Mouse (Mus musculus) embryonic fibroblast, embryonic 13.5 days (primary cell): Measurements from ENCODE around the gene Nfic. TPM values are rescaled to one million over a fixed set of nuclear protein-coding genes. Genes with fewer than 3 reads are reported as not detected.
A peak's percentile ranks its signal among the peaks of the same experiment; 100 is the strongest.

Experiments
- H3K27ac ChIP-seq: 2 replicates; pipeline ENCODE4 v1.5.1; 2012; ENCODE audit warnings: low read length, control low read depth, inconsistent platforms; ENCODE audit not compliant: insufficient read depth
- H3K4me1 ChIP-seq: 2 replicates; pipeline ENCODE4 v1.6.1; 2011; ENCODE audit warnings: low read length; ENCODE audit not compliant: control insufficient read depth, insufficient read depth
- H3K4me3 ChIP-seq: 2 replicates; pipeline ENCODE4 v1.5.1; 2011; ENCODE audit warnings: mild to moderate bottlenecking, control low read depth, low read length; ENCODE audit not compliant: insufficient read depth
- CTCF ChIP-seq: IDR thresholded peaks from 2 replicates; pipeline ENCODE4 v1.5.1; 2011; ENCODE audit warnings: mild to moderate bottlenecking, control low read depth, low read length, moderate library complexity, borderline replicate concordance; ENCODE audit not compliant: insufficient read depth
- POLR2A ChIP-seq: IDR thresholded peaks from 2 replicates; pipeline ENCODE4 v1.6.1; 2011; ENCODE audit warnings: low read depth, mild to moderate bottlenecking, control low read depth, low read length, moderate library complexity
- polyA plus RNA-seq: library from polyadenylated mRNA; stranded (reverse); fragments of >200 nt; gene quantifications from 2 replicates; pipeline ENCODE4 v1.2.4, GENCODE M21; 2011; ENCODE audit warnings: low read depth; ENCODE audit not compliant: missing spikeins, insufficient read length

Gene Nfic
- polyA plus RNA-seq, 1 experiment, result 84.8 TPM

DNA sequence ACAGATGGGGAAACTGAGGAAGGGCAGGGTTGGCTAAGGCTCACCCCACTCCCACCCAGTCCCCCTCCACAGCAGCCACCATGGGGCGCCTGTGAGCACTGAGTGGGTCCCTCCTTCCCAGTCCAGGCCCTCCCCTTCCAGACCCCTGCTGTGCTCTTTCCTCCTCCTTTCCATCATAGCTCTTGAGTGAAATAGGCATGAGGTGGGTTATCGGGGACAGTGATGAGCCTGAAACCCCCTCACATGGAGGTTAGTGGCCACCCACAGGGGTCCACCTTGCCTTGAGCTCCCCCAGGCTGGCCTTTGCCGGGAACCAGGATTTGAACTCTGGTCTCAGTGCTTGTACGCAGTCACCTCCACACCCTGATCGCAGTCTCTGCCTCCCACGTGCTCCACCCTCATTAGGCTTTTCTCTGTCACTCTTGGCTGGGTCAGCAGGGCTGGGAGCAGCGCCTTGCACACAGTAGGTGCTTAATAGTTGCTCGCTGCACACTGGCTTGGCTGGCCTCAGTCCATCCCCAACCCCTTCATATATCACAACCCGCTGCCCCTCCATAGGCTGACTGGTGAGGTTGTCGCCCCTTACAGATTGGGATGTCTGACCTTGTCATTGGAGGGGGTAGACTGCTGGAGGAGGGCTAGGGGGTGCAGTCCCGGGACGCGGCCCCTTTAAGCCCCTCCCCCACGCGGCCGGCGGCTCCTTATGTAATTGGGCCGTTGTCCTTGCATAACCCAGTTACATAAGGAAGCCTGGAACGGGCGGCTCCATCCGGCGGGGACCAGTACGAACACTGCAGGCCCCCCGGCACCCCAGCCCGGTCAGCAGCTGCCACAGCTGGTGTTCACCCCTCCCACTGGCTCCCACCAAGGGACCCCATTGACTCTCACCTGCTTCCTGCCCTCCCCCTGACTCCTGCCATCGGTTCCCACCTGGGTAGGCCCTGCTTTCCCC, 41.8 kb downstream of the Nfic start:
- Histone ChIP-seq H3K4me1 (peaks cover 27% of the 10 kb centered on the region), H3K4me3 (no peak overlapping the region), H3K27ac (no peak overlapping the region)
- TF ChIP-seq CTCF (no peak), POLR2A (no peak)

DNA sequence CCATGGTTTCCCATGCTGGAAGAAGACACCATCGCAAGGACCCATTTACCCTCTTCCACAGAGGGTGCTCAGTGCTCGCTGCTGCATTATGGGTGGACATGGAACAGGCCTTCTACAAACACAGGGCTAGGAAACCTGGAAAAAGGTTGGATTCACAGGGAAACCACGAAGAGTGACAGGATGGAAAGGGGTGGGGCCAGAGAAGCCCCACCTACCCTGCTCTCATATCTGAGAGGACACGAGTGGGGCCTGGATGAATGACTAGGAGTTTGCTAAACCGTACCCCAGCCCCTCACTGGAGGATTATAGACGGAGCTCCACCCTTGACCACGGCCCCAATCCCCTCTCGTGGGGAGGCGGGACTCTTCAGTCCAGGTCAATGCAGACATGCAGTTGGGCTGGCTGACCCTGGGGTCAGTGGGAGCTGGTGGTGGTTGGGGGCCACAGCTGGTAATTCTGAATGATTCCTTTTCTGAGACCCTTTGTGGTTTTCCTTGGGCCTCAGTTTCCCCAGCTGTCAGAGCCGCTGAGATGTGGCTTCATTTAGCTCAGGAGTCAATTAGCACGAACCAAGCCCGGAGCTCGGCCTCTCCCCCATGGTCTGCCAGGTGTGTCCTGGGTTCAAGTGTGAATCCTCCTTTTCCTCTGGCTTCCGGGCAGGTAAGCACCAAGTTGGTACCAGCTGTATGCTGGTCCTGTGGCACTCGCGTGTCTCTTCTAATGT, 42.7 kb downstream of the Nfic start:
- H3K27ac ChIP-seq, result 0 out of 2 replicates have a peak overlapping the region, but pooled peaks have one; percentile 0
- no peak overlapping the region for H3K4me3 ChIP-seq
- TF ChIP-seq CTCF, result no peak
- TF ChIP-seq POLR2A, result no peak
- H3K4me1 ChIP-seq, result peaks cover 34% of the 10 kb centered on the region

DNA sequence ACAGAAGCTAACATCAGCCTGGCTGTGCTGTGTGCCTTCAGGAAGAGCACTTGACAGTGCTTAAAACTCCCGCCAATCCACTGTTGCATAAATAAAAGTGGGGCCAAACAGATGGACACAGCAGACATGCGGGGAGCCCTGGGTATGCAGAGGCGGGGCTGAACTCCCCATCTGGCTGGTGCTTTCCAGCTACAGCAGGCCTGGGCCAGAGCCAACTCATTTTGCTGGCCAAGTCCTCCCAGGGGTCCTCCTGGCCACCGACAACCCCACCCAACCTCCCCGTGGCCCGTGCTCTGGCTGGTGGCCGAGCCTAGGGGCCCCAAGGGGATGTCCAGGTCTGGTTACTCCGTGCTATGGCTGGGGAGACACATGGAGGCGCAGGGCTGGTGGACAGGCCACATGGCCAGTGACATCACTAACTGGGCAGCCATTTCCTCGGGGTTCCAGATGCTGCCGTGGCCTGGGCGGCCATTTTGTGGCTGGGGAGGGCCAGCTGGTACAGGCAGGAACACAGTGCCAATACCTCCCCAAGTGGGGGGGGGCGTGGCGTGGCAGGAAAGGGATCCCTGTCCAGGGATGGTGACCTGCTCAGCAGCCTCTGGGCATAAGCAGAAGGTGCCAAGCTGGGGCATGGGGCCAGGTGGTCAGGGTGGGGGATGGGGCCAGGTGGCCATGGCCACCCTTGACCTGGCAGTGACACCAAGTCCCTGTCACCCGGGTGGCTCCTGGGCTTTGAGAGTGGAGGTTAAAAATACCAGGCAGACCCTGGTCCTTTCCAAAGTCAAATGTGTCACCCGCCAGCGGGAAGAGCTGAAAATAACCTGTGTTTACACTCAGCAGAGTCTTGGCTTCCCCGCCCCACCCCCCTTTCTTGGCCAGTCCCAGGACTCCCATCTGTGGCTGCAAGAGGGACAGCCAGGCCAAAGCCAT, 43.7 kb downstream of the Nfic start:
- TF ChIP-seq POLR2A, result no peak
- TF ChIP-seq CTCF, result no peak
- Histone ChIP-seq H3K4me3 (no peak overlapping the region), H3K4me1 (peaks cover 41% of the 10 kb centered on the region), H3K27ac (peak overlapping the region; percentile 45)

DNA sequence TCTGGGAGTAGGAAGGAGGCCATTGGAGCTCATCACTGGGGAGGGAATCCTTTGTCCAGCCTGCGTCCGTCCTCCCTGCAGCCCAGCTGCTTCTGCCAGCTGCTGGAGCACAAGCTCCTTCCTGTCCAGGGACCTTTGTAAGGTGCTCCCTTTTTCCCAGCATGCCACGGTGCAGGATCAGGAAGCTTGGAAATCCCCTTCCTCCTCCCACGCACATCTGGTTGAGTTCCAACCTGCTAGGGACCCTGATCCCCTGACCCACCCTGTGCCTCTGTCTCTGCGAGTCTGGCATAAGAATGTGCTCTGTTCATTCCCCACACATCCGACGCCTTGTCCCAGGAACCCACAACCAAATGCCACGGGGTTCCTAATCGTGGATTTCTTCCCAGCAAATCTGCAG, 44.5 kb downstream of the Nfic start:
- TF ChIP-seq CTCF, result no peak
- TF ChIP-seq POLR2A, result no peak
- H3K4me1 ChIP-seq, result peaks cover 41% of the 10 kb centered on the region
- no peak overlapping the region for H3K4me3 ChIP-seq
- 0 out of 2 replicates have a peak overlapping the region, but pooled peaks have one; percentile 45 for H3K27ac ChIP-seq

DNA sequence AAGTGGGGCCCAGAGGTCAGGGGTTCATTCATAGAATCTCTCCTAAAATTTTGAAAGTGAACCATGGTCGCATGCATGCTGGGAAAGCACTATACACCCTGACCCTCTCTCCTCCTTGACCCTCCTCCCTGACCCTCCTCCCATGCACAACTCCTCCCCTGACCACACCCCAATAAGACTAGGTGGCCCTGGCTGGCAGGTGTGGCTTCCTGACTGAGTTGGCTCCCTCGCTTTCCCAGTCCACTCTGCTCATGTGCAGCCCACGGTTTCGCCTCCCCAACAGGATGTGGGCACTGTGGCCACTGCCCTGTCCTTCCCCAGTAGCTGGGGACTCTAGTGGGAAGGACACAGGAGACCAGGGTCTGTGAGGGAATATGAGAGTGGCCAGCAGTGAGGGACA, 45.1 kb downstream of the Nfic start:
- no peak for TF ChIP-seq POLR2A
- TF ChIP-seq CTCF, result no peak
- H3K27ac ChIP-seq, result no peak overlapping the region
- H3K4me1 ChIP-seq, result peaks cover 41% of the 10 kb centered on the region
- H3K4me3 ChIP-seq, result no peak overlapping the region

DNA sequence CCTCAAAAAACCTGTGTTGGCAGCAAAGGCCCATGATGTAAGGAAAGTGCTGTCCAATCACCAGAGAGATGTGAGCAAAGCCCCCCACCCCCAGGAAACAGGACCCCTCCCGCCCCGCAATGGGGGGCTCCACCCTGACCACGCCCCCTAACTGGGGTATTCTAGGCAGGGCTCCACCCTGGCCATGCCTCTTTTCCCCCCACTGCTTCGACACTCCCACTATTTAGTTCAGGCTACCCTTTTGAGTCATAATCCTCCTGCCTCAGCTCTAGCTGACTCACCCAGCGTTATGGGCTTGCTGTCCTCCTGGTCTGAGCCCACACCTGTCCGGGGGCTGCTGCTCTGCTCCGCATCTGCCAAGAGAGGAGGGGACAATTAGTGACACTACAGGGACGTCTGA, 46.1 kb downstream of the Nfic start:
- Histone ChIP-seq H3K27ac (peak overlapping the region; percentile 22; the same call in 1 of the 2 replicates), H3K4me3 (no peak overlapping the region), H3K4me1 (peaks cover 40% of the 10 kb centered on the region)
- TF ChIP-seq POLR2A, result no peak
- TF ChIP-seq CTCF, result no peak

DNA sequence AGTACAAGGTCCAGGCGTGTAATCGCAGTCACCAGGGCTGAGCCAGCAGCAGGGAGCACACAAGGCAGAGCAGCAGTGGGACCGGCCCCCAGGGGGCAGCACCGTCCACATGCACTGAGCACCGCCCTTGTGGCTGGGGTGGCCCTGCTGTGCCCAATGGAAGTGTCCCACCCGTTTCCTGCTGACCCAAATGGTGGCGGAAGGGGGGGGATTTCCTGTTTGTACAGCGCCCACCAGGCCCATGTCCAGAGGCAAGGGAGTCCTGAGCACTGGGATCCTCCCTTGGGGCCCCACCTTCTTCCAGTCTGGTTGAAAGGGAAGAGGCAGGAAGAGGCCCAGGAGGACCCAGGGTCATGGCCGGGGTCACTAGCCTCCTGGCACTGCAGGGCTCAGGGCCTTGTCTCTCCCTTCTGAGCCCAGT, 46.6 kb downstream of the Nfic start:
- Histone ChIP-seq H3K27ac (peak overlapping the region; percentile 22; the same call in 1 of the 2 replicates), H3K4me1 (peaks cover 37% of the 10 kb centered on the region), H3K4me3 (no peak overlapping the region)
- TF ChIP-seq CTCF, result peak; percentile 91
- TF ChIP-seq POLR2A, result no peak

DNA sequence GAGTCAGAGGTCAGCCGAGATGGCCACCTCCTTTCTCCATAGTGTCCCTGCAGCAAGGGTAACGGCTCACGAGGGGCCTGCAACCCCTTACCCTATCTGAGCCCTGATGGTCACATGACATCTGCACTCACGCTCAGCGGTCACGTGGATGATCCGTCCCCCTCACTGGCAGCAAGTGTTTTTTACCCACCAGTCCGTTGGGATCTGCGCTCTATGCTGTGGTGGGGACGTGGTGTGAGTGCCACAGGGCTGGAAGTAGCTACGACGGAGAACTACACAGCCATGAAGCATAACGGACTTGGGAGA, 47.1 kb downstream of the Nfic start:
- H3K27ac ChIP-seq, result no peak overlapping the region
- H3K4me1 ChIP-seq, result peaks cover 37% of the 10 kb centered on the region
- TF ChIP-seq POLR2A, result no peak
- no peak for TF ChIP-seq CTCF
- no peak overlapping the region for H3K4me3 ChIP-seq
